Mouse (Mus musculus): Measurements from ENCODE around the gene Tpbgl. TPM values are rescaled to one million over a fixed set of nuclear protein-coding genes. Genes with fewer than 3 reads are reported as not detected.

Gene Tpbgl
- total and polyA plus RNA-seq, 2 experiments from 2014 or later, result 0.86 to 2.1 TPM

GRCm38 (mm10) chr7:99642078-99642477 lies 15.2 kb upstream of the Tpbgl start:
- no peaks in the 10 kb centered on the region for H3K36me3 ChIP-seq (ENCODE audit: insufficient read depth)
- H3K27me3 ChIP-seq (ENCODE audit: insufficient read depth, low read length), result no peaks in the 10 kb centered on the region
- H3K27ac ChIP-seq (ENCODE audit: low read depth, low read length), result no peak overlapping the region
- TF ChIP-seq CTCF (IDR thresholded peaks at IDR 0.05; ENCODE audit: low read depth), result no peak
- no peak overlapping the region for H3K4me2 ChIP-seq (ENCODE audit: low read depth)
- no peaks in the 10 kb centered on the region for H3K9me3 ChIP-seq (ENCODE audit: low read length)
- ATAC-seq, result no peak
- DNase-seq, result no peak
- WGBS, result 49% methylated on average over 3 of the region's 3 CpGs
- H3K4me3 ChIP-seq (ENCODE audit: low read depth, low read length), result no peak overlapping the region
- H3K4me1 ChIP-seq (ENCODE audit: insufficient read depth), result no peaks in the 10 kb centered on the region
- H3K9ac ChIP-seq, result no peak overlapping the region

- Histone ChIP-seq H3K27ac (ENCODE audit: low read depth, low read length) (no peak overlapping the region), H3K4me1 (ENCODE audit: insufficient read depth) (no peaks in the 10 kb centered on the region), H3K27me3 (ENCODE audit: insufficient read depth, low read length) (no peaks in the 10 kb centered on the region), H3K36me3 (ENCODE audit: insufficient read depth) (no peaks in the 10 kb centered on the region), H3K4me2 (ENCODE audit: low read depth) (no peak overlapping the region), H3K9ac (no peak overlapping the region), H3K4me3 (ENCODE audit: low read depth, low read length) (no peak overlapping the region), H3K9me3 (ENCODE audit: low read length) (no peaks in the 10 kb centered on the region)
- WGBS, result 36% methylated on average over 4 of the region's 4 CpGs
- no peak for TF ChIP-seq CTCF (IDR thresholded peaks at IDR 0.05; ENCODE audit: low read depth)
- ATAC-seq (no peak), DNase-seq (no peak)
Measured at GRCm38 (mm10) chr7:99641245-99641644, 14.3 kb upstream of the Tpbgl start.

- Histone ChIP-seq H3K4me3 (ENCODE audit: low read depth, low read length) (no peak overlapping the region), H3K36me3 (ENCODE audit: insufficient read depth) (no peaks in the 10 kb centered on the region), H3K9me3 (ENCODE audit: low read length) (no peaks in the 10 kb centered on the region), H3K27me3 (ENCODE audit: insufficient read depth, low read length) (0 out of 2 replicates have a peak, but pooled peaks cover 4% of the 10 kb centered on the region), H3K27ac (ENCODE audit: low read depth, low read length) (no peak overlapping the region), H3K4me2 (ENCODE audit: low read depth) (no peak overlapping the region), H3K9ac (no peak overlapping the region), H3K4me1 (ENCODE audit: insufficient read depth) (no peaks in the 10 kb centered on the region)
- DNase-seq, result no peak
- no peak for ATAC-seq
- TF ChIP-seq CTCF (IDR thresholded peaks at IDR 0.05; ENCODE audit: low read depth), result no peak
- 82% methylated on average over 8 of the region's 8 CpGs for WGBS
Measured at GRCm38 (mm10) chr7:99633966-99634665, 7.2 kb upstream of the Tpbgl start.

- 12% methylated on average over 6 of the region's 6 CpGs for WGBS
- TF ChIP-seq CTCF (IDR thresholded peaks at IDR 0.05; ENCODE audit: low read depth), result no peak
- H3K4me3 ChIP-seq (ENCODE audit: low read depth, low read length), result no peak overlapping the region
- H3K27me3 ChIP-seq (ENCODE audit: insufficient read depth, low read length), result peaks cover 11% of the 10 kb centered on the region; the same call in 1 of the 2 replicates
- no peaks in the 10 kb centered on the region for H3K9me3 ChIP-seq (ENCODE audit: low read length)
- no peak overlapping the region for H3K27ac ChIP-seq (ENCODE audit: low read depth, low read length)
- no peak overlapping the region for H3K4me2 ChIP-seq (ENCODE audit: low read depth)
- no peaks in the 10 kb centered on the region for H3K4me1 ChIP-seq (ENCODE audit: insufficient read depth)
- H3K36me3 ChIP-seq (ENCODE audit: insufficient read depth), result no peaks in the 10 kb centered on the region
- H3K9ac ChIP-seq, result no peak overlapping the region
- no peak for DNase-seq
- ATAC-seq, result no peak
Measured at GRCm38 (mm10) chr7:99632286-99632685, 5.4 kb upstream of the Tpbgl start.

- Histone ChIP-seq H3K4me2 (ENCODE audit: low read depth) (no peak overlapping the region), H3K4me1 (ENCODE audit: insufficient read depth) (no peaks in the 10 kb centered on the region), H3K9ac (no peak overlapping the region), H3K36me3 (ENCODE audit: insufficient read depth) (no peaks in the 10 kb centered on the region), H3K4me3 (ENCODE audit: low read depth, low read length) (no peak overlapping the region), H3K9me3 (ENCODE audit: low read length) (no peaks in the 10 kb centered on the region), H3K27me3 (ENCODE audit: insufficient read depth, low read length) (peaks cover 26% of the 10 kb centered on the region), H3K27ac (ENCODE audit: low read depth, low read length) (no peak overlapping the region)
- no peak for DNase-seq
- 9% methylated on average over 7 of the region's 7 CpGs for WGBS
- ATAC-seq, result no peak
- TF ChIP-seq CTCF (IDR thresholded peaks at IDR 0.05; ENCODE audit: low read depth), result no peak
Measured at GRCm38 (mm10) chr7:99627366-99627765, 463 bp upstream of the Tpbgl start.

- WGBS, result 1% methylated on average over 80 of the region's 81 CpGs
- ATAC-seq, result peak; percentile 93
- Histone ChIP-seq H3K27ac (ENCODE audit: low read depth, low read length) (no peak overlapping the region; the same call in 1 of the 2 replicates), H3K36me3 (ENCODE audit: insufficient read depth) (no peaks in the 10 kb centered on the region), H3K9me3 (ENCODE audit: low read length) (no peaks in the 10 kb centered on the region), H3K4me3 (ENCODE audit: low read depth, low read length) (peak overlapping the region; percentile 54), H3K4me1 (ENCODE audit: insufficient read depth) (no peaks in the 10 kb centered on the region), H3K27me3 (ENCODE audit: insufficient read depth, low read length) (peaks cover 21% of the 10 kb centered on the region), H3K4me2 (ENCODE audit: low read depth) (peak overlapping the region; percentile 83), H3K9ac (peak overlapping the region; percentile 62)
- TF ChIP-seq CTCF (IDR thresholded peaks at IDR 0.05; ENCODE audit: low read depth), result peak; percentile 98
- peak; percentile 93 for DNase-seq
Measured at GRCm38 (mm10) chr7:99625722-99626375, 1.1 kb downstream of the Tpbgl start.

GRCm38 (mm10) chr7:99618860-99619259 lies 8.0 kb downstream of the Tpbgl start:
- peak; percentile 84 for TF ChIP-seq CTCF (IDR thresholded peaks at IDR 0.05; ENCODE audit: low read depth)
- H3K27ac ChIP-seq (ENCODE audit: low read depth, low read length), result no peak overlapping the region
- peak; percentile 66 for ATAC-seq
- H3K36me3 ChIP-seq (ENCODE audit: insufficient read depth), result no peaks in the 10 kb centered on the region
- H3K9ac ChIP-seq, result no peak overlapping the region
- no peak overlapping the region for H3K4me3 ChIP-seq (ENCODE audit: low read depth, low read length)
- no peaks in the 10 kb centered on the region for H3K9me3 ChIP-seq (ENCODE audit: low read length)
- DNase-seq, result peak; percentile 66
- 0 out of 2 replicates have a peak, but pooled peaks cover 5% of the 10 kb centered on the region for H3K27me3 ChIP-seq (ENCODE audit: insufficient read depth, low read length)
- H3K4me1 ChIP-seq (ENCODE audit: insufficient read depth), result no peaks in the 10 kb centered on the region
- no peak overlapping the region for H3K4me2 ChIP-seq (ENCODE audit: low read depth)
- 4% methylated on average over 3 of the region's 3 CpGs for WGBS

All from forebrain, postnatal 0 days (tissue).